Mouse (Mus musculus) fibroblast of lung, adult 2 months (primary cell): Measurements from ENCODE around the gene Rab3c.

Source experiments
- DNase-seq: peaks from one replicate; pipeline ENCODE4 v3.0.0-alpha.2; 2011; ENCODE audit warnings: low read depth

Gene Rab3c

DNA sequence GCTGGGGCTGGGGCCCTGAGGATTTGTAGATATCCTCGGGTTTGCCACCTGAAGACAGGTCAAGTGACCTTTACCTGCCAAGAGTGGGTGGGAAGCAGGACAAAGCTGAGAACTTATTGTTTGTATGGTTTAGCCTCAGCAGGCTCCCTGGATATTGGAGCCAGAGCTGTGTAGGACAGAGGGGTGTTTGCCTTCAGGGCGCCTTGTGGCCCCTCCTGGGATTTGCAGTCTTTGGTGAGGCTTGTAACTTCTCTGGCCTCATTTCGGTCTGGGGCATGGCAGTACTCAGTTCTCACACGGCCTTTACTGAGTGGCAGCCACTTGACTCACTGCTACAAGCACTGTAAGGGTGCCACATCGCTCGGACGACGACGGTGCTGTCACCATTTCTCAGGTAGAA is 261.0 kb downstream of the Rab3c start:
- DNase-seq = no peak

DNA sequence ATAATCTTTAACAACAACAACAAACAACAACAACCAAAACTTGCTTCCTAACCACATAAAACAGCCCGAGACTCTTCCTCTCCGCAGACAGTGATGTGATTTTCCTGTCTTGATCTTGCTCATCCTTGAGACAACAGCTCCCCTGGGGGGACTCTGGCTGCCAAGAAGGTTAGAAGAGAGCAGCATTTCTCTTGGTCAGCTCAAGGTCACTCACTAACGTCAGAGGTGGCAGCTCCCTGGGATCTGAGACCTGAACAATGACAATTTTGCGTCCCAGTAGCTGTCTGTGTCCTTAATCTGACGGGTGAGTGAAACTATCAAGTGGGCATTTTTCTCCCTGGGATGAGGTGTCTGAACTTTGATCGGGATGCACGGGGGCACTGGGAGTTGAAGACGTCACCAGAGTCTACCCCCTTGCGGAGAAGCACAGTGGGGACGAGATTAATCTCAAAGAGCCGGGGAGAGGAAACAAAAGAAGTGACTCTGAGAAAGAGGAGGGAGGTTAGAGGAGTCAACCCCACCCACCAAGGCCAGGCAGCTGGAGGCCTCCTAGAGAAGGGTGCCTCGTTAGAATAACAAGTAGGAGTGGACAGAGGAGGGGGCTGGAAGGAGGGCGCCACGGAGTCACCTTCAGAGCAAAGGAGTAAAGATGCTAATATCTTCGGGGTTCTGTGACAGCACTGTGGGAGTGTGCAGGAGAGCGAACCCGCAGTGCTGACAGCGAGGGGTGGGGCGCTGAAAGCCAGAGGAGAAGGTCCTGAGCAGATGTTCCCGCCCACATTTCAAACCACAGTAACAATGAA is 261.7 kb downstream of the Rab3c start:
- DNase-seq = no peak

DNA sequence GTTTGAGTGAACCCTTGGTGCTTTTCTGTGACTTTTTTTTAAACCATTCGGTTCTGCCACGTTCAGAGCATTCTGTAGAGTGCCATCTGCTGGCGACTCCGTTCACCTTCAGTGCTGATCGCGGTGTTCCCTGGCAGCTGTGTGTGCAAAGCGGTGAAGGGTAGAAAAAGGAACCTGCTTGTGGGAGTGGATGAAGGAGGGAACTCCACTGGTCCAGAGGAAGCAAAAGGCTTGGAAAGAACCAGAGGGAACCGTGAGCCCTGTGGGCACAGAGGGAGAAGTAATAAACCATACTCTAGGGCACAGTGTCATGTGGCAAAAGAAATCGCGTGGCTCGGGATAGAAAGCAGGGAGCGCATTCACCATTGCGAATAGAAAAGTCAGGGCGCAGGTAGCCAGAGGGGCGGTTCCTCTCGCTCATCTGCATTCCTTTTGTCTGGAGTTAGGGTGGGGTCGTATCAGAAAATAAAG is 262.3 kb downstream of the Rab3c start:
- peak; percentile 55 for DNase-seq

DNA sequence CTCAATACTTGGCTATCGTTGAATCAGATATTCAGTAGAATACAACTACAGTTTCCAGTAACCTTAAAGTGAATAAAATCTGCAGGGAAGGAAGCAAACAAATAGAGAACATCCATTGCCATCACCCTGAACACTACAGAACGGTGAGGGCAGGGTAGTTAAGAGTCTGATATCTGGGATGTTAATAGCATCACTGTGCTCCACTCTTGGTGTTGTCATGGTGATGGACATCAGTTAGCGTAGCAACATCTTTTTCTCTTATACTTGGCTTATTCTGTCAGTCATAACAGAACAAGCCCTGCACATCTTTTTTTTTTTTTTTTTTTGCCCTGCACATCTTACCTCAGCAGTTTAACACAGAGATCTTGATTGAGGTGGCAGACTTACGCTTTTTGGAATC is 268.8 kb downstream of the Rab3c start:
- no peak for DNase-seq

DNA sequence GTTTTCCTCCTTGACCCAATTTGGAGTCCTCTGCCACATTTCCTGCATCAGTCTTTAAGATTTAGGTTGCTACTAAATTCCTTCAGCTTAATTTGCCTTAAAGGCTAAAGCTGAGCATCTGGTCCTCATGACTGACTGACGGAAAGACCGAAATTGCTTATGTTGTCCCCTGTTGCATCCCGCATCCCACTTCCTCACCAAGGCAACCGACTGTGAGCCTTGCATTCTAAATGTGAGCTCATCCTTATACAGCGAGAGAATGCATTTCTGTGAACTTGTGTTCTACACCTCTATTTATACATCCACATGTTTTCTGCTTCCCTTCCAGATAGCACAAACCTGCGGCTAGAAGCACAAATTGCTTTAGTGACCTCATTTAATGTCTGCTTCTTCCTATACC is 269.9 kb downstream of the Rab3c start:
- DNase-seq = no peak

DNA sequence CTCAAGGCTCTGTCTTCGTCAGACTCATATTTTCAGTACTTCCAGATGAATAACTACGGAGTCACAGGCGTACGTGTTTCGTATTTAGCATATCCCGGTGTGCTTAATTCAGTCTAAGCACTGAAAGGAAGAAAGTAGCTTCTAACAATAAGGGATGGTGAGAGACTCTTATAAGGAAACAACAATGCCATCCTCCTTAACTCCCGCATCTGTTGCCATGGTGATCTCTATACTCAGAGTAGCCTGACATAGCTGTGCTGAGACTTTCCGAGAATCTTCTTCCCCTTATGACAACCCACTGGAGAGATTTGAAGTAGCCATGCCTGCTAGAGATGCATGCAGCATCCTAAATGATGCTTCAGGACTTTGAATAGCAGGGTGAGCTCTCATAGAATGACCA is 272.3 kb downstream of the Rab3c start:
- DNase-seq = no peak

DNA sequence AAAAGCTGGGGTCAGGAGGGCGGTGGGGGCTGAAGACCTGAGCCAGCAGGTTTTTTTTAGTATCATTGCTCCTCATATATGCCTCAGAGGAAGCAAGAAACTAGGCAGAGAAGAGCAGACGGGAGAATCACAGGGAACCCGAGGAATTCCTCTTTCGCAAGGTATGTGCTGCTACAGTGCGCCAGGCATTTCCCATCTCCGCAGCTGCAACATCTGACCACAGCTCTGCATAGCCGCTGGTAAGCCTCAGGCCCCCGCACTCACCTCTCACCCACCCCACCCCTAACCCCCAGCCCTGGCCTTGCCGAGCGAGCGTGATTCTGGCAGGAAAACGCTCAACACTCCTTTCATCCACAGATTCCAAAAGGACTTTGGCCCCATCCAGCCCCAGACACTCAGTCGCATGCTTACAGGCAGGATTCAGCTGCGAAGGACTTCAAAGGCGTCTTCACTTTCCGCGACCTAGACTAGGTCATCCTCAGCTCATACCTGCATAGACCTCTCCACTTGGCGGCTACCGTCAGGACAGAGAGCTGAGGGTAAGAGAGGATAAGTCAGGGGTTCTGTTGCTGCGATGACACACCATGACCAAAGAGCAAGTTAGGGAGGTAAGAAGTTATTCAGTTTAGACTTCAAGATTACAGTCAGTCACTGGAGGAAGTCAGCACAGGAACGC is 274.6 kb downstream of the Rab3c start:
- DNase-seq = no peak
